Mouse (Mus musculus) liver, postnatal 0 days (tissue): ENCODE results near the gene Tcte2.

Source experiments
- CTCF ChIP-seq: sonication (generic); IDR thresholded peaks from 2 replicates; pipeline ENCODE4 v1.5.1; 2016; ENCODE audit warnings: antibody characterized with exemption, low read depth
- EP300 ChIP-seq: IDR thresholded peaks from 2 replicates; pipeline ENCODE4 v1.6.1; 2016; ENCODE audit warnings: antibody characterized with exemption, low read depth, mild to moderate bottlenecking

- TF ChIP-seq CTCF (no peak), EP300 (no peak)
Observed at GRCm38 (mm10) chr17:13738121-13738776, 23.4 kb downstream of the Tcte2 start.
